Mouse (Mus musculus) MEL (cell line): ENCODE results near the gene Ska3. TPM values are rescaled to one million over a fixed set of nuclear protein-coding genes. Genes with fewer than 3 reads are reported as not detected.
"Not testable (repeated sequence)": the region's sequence is repeated elsewhere in the genome, so short reads cannot be mapped to it uniquely, and the experiment has no call there.

Experiments used
- DNase-seq: peaks from one replicate; pipeline ENCODE4 v3.0.0; 2011; ENCODE audit warnings: low read depth, low spot score
- H3K27ac ChIP-seq: 2 replicates; pipeline ENCODE4 v1.5.1; 2012; ENCODE audit warnings: low read depth, mild to moderate bottlenecking, control low read depth, low read length, moderate library complexity; ENCODE audit not compliant: control insufficient read depth
- H3K27me3 ChIP-seq, 2 experiments: fragments of 150-350 bp in 1 of 2; sonication (generic) in 1 of 2; 2 replicates each; pipeline ENCODE4 v1.6.1; 2012; ENCODE audit warnings: low read length in 2 of 2, mild to moderate bottlenecking in 2 of 2, improper control_type of control experiment in 1 of 2, moderate library complexity in 1 of 2; ENCODE audit not compliant: insufficient read depth in 2 of 2, control insufficient read depth in 1 of 2
- H3K36me3 ChIP-seq, 2 experiments: 2 replicates each; pipeline ENCODE4 v1.6.1; 2012 to 2014; ENCODE audit warnings: low read length in 2 of 2, improper control_type of control experiment in 1 of 2, inconsistent platforms in 1 of 2, mild to moderate bottlenecking in 1 of 2; ENCODE audit not compliant: insufficient read depth in 2 of 2, control insufficient read depth in 1 of 2
- H3K4me1 ChIP-seq, 2 experiments: fragments of 150-350 bp in 1 of 2; sonication (generic) in 1 of 2; 2 replicates each; pipeline ENCODE4 v1.6.1; 2012; ENCODE audit warnings: low read length in 2 of 2, improper control_type of control experiment in 1 of 2, mild to moderate bottlenecking in 1 of 2; ENCODE audit not compliant: insufficient read depth in 2 of 2, control insufficient read depth in 1 of 2
- H3K4me3 ChIP-seq, 2 experiments: fragments of 150-350 bp in 1 of 2; sonication (generic) in 1 of 2; 2 replicates each; pipeline ENCODE4 v1.5.1; 2012; ENCODE audit warnings: low read depth in 2 of 2, low read length in 2 of 2, mild to moderate bottlenecking in 2 of 2, moderate library complexity in 2 of 2, control low read depth in 1 of 2, improper control_type of control experiment in 1 of 2; ENCODE audit not compliant: control insufficient read depth in 1 of 2, insufficient read depth in 1 of 2
- H3K79me2 ChIP-seq: 2 replicates; pipeline ENCODE4 v1.6.1; 2012; ENCODE audit warnings: mild to moderate bottlenecking, low read length, moderate library complexity; ENCODE audit not compliant: control insufficient read depth, poor library complexity, insufficient read depth
- H3K9ac ChIP-seq: 2 replicates; pipeline ENCODE4 v1.6.1; 2012; ENCODE audit warnings: low read depth, mild to moderate bottlenecking, control low read depth, low read length, moderate library complexity; ENCODE audit not compliant: control insufficient read depth, poor library complexity, severe bottlenecking
- H3K9me3 ChIP-seq: fragments of 150-350 bp; sonication (generic); replicated peaks from 2 replicates; pipeline ENCODE4 v1.6.1; 2012; ENCODE audit warnings: mild to moderate bottlenecking, low read length, improper control_type of control experiment, moderate library complexity; ENCODE audit not compliant: insufficient read depth
- CHD2 ChIP-seq: IDR thresholded peaks from 2 replicates; pipeline ENCODE4 v1.6.1; 2011; ENCODE audit warnings: low read length, improper control_type of control experiment
- CTCF ChIP-seq, 3 experiments: IDR thresholded peaks in 2 of 3; conservative IDR thresholded peaks in 1 of 3; 2 replicates each; pipeline ENCODE4 v1.5.1; 2011 to 2012; ENCODE audit warnings: low read length in 3 of 3, low read depth in 2 of 3, mild to moderate bottlenecking in 2 of 3, improper control_type of control experiment in 1 of 3, inconsistent platforms in 1 of 3, mixed read lengths in 1 of 3, moderate library complexity in 1 of 3; ENCODE audit not compliant: control insufficient read depth in 1 of 3, insufficient read depth in 1 of 3, poor library complexity in 1 of 3, severe bottlenecking in 1 of 3
- ETS1 ChIP-seq: IDR thresholded peaks from 2 replicates; pipeline ENCODE4 v1.6.1; 2012; ENCODE audit warnings: low read depth, mild to moderate bottlenecking, inconsistent platforms, low read length, improper control_type of control experiment, moderate library complexity
- GATA1 ChIP-seq: IDR thresholded peaks from 2 replicates; pipeline ENCODE4 v1.6.1; 2011; ENCODE audit warnings: low read depth, low read length, improper control_type of control experiment
- MAFK ChIP-seq: IDR thresholded peaks from 2 replicates; pipeline ENCODE4 v1.6.1; 2011; ENCODE audit warnings: low read depth, mild to moderate bottlenecking, low read length, improper control_type of control experiment, borderline replicate concordance
- MAX ChIP-seq: IDR thresholded peaks from 2 replicates; pipeline ENCODE4 v1.6.1; 2011; ENCODE audit warnings: low read length, improper control_type of control experiment
- MYB ChIP-seq: IDR thresholded peaks from 2 replicates; pipeline ENCODE4 v1.6.1; 2011; ENCODE audit warnings: mild to moderate bottlenecking, low read depth, low read length, improper control_type of control experiment
- NRF1 ChIP-seq: IDR thresholded peaks from 2 replicates; pipeline ENCODE4 v1.6.1; 2014; ENCODE audit warnings: low read depth, mild to moderate bottlenecking, inconsistent platforms, low read length, improper control_type of control experiment, moderate library complexity; ENCODE audit not compliant: poor library complexity, insufficient read depth, severe bottlenecking
- POLR2A ChIP-seq, 2 experiments: IDR thresholded peaks; 2 replicates each; pipeline ENCODE4 v1.6.1; 2011 to 2012; ENCODE audit warnings: low read length in 2 of 2, mild to moderate bottlenecking in 2 of 2, control low read depth in 1 of 2, improper control_type of control experiment in 1 of 2, low read depth in 1 of 2, moderate library complexity in 1 of 2; ENCODE audit not compliant: control insufficient read depth in 1 of 2, insufficient read depth in 1 of 2, poor library complexity in 1 of 2
- POLR2AphosphoS5 ChIP-seq: IDR thresholded peaks from 2 replicates; pipeline ENCODE4 v1.6.1; 2012; ENCODE audit warnings: low read depth, borderline replicate concordance, mild to moderate bottlenecking, inconsistent platforms, low read length, moderate library complexity, mixed read lengths
- RCOR1 ChIP-seq: IDR thresholded peaks from 2 replicates; pipeline ENCODE4 v1.6.1; 2012; ENCODE audit warnings: low read depth, mild to moderate bottlenecking, inconsistent platforms, low read length, improper control_type of control experiment
- TAL1 ChIP-seq: IDR thresholded peaks from 2 replicates; pipeline ENCODE4 v1.6.1; 2012; ENCODE audit warnings: mild to moderate bottlenecking, inconsistent platforms, low read length, moderate library complexity, mixed read lengths
- TBP ChIP-seq: IDR thresholded peaks from 2 replicates; pipeline ENCODE4 v1.8.0; 2011; ENCODE audit warnings: low read depth, low read length, improper control_type of control experiment
- TCF12 ChIP-seq: IDR thresholded peaks from 2 replicates; pipeline ENCODE4 v1.6.1; 2014; ENCODE audit warnings: low read depth, mild to moderate bottlenecking, inconsistent platforms, low read length, improper control_type of control experiment, moderate library complexity
- polyA plus RNA-seq, 2 experiments: library from polyadenylated mRNA; stranded (reverse) in 1 of 2; unstranded in 1 of 2; fragments of >175 nt in 1 of 2; fragments of >200 nt in 1 of 2; gene quantifications; 2 replicates each; pipeline versions ENCODE4 v1.2.1 to v1.2.4; 2012; ENCODE audit warnings: low replicate concordance in 2 of 2, low read depth in 1 of 2; ENCODE audit not compliant: insufficient read length in 2 of 2, insufficient read depth in 1 of 2, missing spikeins in 1 of 2
- total RNA-seq: library from RNA; depleted of rRNA; stranded (reverse); fragments of 300-350 nt; gene quantifications from 2 replicates; pipeline ENCODE4 v1.2.3, GENCODE M21; 2012

Ska3 gene
- total and polyA plus RNA-seq, 3 experiments, result 20.2 to 29.7 TPM; not detected in 1

DNA sequence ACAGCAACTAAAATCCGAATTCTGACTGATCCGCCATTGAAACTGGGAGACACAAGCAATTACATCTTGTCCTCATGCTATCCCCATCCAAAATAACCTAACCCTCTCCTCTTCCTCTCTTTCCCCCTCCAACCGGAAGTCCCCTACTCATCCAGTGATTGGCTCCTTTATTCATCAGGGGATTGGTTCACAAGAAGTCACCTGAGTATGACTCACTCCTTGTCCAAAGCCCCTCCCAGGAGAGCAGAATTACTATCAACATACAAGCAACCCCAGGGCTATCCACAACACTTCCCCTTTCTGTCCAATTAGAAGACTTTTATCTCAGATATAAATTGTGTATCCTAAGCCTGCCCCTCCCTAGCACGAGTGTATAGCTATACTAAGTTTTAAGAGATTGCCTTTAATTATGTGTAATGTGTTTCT, 36.0 kb upstream of the Ska3 start (continued):
- peak; percentile 64; the same call in 1 of the 2 replicates for TF ChIP-seq RCOR1
- peak; percentile 43; the same call in 1 of the 2 replicates for TF ChIP-seq TCF12

DNA sequence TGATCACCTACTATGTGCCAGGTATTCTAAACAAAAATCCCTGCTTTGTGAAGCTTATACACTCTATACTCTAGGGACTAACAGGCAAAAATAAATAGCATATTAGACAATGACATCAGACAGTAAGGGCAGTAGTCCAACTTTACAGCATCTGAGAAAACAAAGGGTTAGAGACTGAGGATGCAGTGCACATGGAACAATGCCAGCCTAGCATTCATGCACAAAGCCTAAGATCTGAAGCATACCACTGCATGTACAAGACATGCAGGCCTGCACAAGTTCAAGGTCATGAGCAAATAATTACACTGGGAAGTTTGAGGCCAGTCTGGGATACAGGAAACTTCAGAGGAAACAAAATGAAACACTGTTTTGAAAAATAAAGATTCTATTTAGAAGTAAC, 33.5 kb upstream of the Ska3 start:
- H3K36me3 ChIP-seq, result peaks cover 0 to 10% of the 10 kb centered on the region in 2 experiments; a peak in 2 of 4 replicates
- H3K4me1 ChIP-seq, result peaks cover 3 to 12% of the 10 kb centered on the region in 2 experiments
- no peak overlapping the region for H3K4me3 ChIP-seq
- DNase-seq, result no peak
- H3K79me2 ChIP-seq, result no peaks in the 10 kb centered on the region
- no peak for TF ChIP-seq MYB
- TF ChIP-seq TAL1, result no peak
- TF ChIP-seq MAFK, result no peak
- TF ChIP-seq TBP, result no peak
- no peak for TF ChIP-seq NRF1
- no peak for TF ChIP-seq ETS1
- TF ChIP-seq POLR2A (IDR thresholded peaks at IDR 0.05; ENCODE audit: control insufficient read depth in 1 of 2, insufficient read depth in 1 of 2, low read depth in 1 of 2, low read length in 2 of 2, poor library complexity in 1 of 2), result no peak
- TF ChIP-seq GATA1, result no peak
- TF ChIP-seq MAX, result no peak
- TF ChIP-seq, all 39 proteins: peak for 0
- Histone ChIP-seq H3K27ac (no peak overlapping the region), H3K27me3 (no peaks in the 10 kb centered on the region), H3K9ac (no peak overlapping the region), H3K9me3 (no peaks in the 10 kb centered on the region)

DNA sequence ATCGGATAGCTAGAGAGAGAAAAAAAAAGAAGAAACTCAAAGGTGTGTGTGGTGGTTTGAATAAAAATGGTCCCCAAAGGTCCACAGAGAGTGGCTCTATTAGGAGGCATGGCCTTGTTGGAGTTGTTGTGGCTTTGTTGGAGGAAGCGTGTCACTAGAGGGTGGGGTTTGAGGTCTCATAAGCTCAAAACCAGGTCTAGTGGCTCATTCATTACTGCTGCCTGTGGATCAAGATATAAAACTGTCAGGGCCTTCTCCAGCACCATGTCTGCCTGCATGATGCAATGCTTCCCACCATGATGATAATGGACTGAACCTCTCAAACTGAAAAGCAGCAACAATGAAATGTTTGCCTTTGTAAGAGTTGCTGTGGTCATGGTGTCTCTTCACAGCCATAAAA, 32.6 kb upstream of the Ska3 start:
- H3K9ac ChIP-seq, result no peak overlapping the region
- no peak overlapping the region for H3K4me3 ChIP-seq
- TF ChIP-seq TAL1 (no peak), ETS1 (peak; percentile 13; the same call in 1 of the 2 replicates), CHD2 (no peak), POLR2AphosphoS5 (no peak)
- TF ChIP-seq, all 39 proteins: peak for 1
- Histone ChIP-seq H3K9me3 (no peaks in the 10 kb centered on the region), H3K79me2 (no peaks in the 10 kb centered on the region), H3K27me3 (no peaks in the 10 kb centered on the region), H3K4me1 (peaks cover 3 to 12% of the 10 kb centered on the region in 2 experiments), H3K27ac (no peak overlapping the region), H3K36me3 (peaks cover 0 to 10% of the 10 kb centered on the region in 2 experiments; a peak in 2 of 4 replicates)
- peak; percentile 52 for DNase-seq

DNA sequence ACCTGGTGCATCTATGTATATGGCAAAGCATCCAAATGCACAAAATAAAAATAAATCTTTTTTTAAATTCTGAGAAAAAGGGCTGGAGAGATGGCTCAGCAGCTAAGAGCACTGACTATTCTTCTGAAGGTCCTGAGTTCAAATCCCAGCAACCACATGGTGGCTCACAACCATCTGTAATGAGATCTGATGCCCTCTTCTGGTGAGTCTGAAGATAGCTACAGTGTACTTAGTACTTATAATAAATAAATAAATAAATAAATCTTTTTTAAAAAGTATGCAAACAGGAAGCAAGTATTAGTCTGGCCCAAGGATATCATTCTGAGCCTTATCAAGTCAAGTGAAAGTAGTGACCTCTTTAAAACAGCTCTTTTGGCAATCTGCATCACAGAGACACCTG, 30.1 kb upstream of the Ska3 start:
- TF ChIP-seq CTCF (IDR thresholded peaks at IDR 0.05 in 2 of 3, conservative IDR thresholded peaks at IDR 0.05 in 1 of 3; ENCODE audit: control insufficient read depth in 1 of 3, insufficient read depth in 1 of 3, low read depth in 2 of 3, low read length in 3 of 3, poor library complexity in 1 of 3, severe bottlenecking in 1 of 3), result peak in 1 of 3 experiments; percentile 9; a peak in 1 of 6 replicates
- H3K27me3 ChIP-seq, H3K9ac ChIP-seq, H3K4me1 ChIP-seq, H3K9me3 ChIP-seq, H3K27ac ChIP-seq, H3K79me2 ChIP-seq, DNase-seq, H3K4me3 ChIP-seq, H3K36me3 ChIP-seq: not testable (repeated sequence)
